Mouse (Mus musculus) spleen, adult 2 months (tissue): ENCODE results near the gene Ap2b1. TPM values are rescaled to one million over a fixed set of nuclear protein-coding genes. Genes with fewer than 3 reads are reported as not detected.

Experiments
- DNase-seq, 2 experiments: peaks; one replicate each; pipeline versions ENCODE4 v3.0.0 to v3.0.0-alpha.2; 2012 to 2021; ENCODE audit warnings: low spot score in 2 of 2, low read depth in 1 of 2
- H3K27ac ChIP-seq: fragments of 200-500 bp; 2 replicates; pipeline ENCODE4 v1.5.1; 2012; ENCODE audit warnings: low read length, inconsistent platforms; ENCODE audit not compliant: insufficient read depth
- H3K27me3 ChIP-seq: fragments of 200-500 bp; 2 replicates; pipeline ENCODE4 v1.6.1; 2012; ENCODE audit warnings: mild to moderate bottlenecking, moderate library complexity, low read length, inconsistent platforms; ENCODE audit not compliant: control insufficient read depth, insufficient read depth
- H3K36me3 ChIP-seq: fragments of 200-500 bp; 2 replicates; pipeline ENCODE4 v1.6.1; 2012; ENCODE audit warnings: mild to moderate bottlenecking, low read length, inconsistent platforms; ENCODE audit not compliant: control insufficient read depth, insufficient read depth
- H3K4me1 ChIP-seq: fragments of 200-500 bp; 2 replicates; pipeline ENCODE4 v1.6.1; 2011; ENCODE audit warnings: inconsistent platforms; ENCODE audit not compliant: control insufficient read depth, insufficient read depth, insufficient read length
- H3K4me3 ChIP-seq: fragments of 200-500 bp; 2 replicates; pipeline ENCODE4 v1.5.1; 2011; ENCODE audit warnings: mild to moderate bottlenecking, inconsistent platforms; ENCODE audit not compliant: insufficient read depth, insufficient read length; ENCODE audit errors: extremely low read depth
- CTCF ChIP-seq: fragments of 200-500 bp; IDR thresholded peaks from 2 replicates; pipeline ENCODE4 v1.5.1; 2011; ENCODE audit warnings: mild to moderate bottlenecking, inconsistent platforms; ENCODE audit not compliant: insufficient read depth, insufficient read length, insufficient replicate concordance; ENCODE audit errors: extremely low read depth
- POLR2A ChIP-seq: fragments of 200-500 bp; IDR thresholded peaks from 2 replicates; pipeline ENCODE4 v1.6.1; 2011; ENCODE audit warnings: low read depth, low read length, inconsistent platforms
- WGBS: fragments of 180-500 bp; shearing (Covaris S2); methylation state at CpG from one replicate; pipeline ENCODE4 v1.1.7; 2018; 5-methylcytosine and 5-hydroxymethylcytosine counted together
- polyA plus RNA-seq: library from polyadenylated mRNA; depleted of rRNA; stranded (reverse); fragments of >200 nt; gene quantifications from 2 replicates; pipeline ENCODE4 v1.2.3, GENCODE M21; 2012

Gene Ap2b1
- polyA plus RNA-seq, 1 experiment: 26.1 TPM

DNA sequence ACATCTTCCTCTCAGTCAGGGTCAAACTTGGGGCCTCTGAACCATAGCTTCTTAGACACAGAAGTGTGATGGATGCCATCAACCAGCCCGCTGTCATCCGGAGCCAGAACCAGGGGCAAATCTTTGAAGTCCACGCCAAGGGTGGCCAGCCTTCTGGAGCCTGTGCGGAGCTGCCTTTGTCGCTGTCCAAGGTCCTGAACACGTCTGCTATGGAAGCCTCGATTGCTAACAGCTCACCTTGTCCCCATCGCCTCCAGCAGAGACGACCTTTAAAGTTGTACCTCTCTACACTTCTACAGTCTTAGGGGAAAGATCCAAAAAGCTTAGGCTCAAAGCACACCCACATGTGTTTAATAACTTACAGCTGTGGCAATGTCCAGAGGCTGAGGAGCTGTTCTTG, 122.5 kb downstream of the Ap2b1 start:
- Histone ChIP-seq H3K27ac (no peak overlapping the region), H3K27me3 (peaks cover 2% of the 10 kb centered on the region), H3K4me3 (no peak overlapping the region), H3K36me3 (no peaks in the 10 kb centered on the region), H3K4me1 (peaks cover 2% of the 10 kb centered on the region; the same call in 1 of the 2 replicates)
- peak in 1 of 2 experiments; percentile 38 for DNase-seq
- WGBS: 4% methylated on average over 9 of the region's 9 CpGs
- no peak for TF ChIP-seq POLR2A
- TF ChIP-seq CTCF: no peak

DNA sequence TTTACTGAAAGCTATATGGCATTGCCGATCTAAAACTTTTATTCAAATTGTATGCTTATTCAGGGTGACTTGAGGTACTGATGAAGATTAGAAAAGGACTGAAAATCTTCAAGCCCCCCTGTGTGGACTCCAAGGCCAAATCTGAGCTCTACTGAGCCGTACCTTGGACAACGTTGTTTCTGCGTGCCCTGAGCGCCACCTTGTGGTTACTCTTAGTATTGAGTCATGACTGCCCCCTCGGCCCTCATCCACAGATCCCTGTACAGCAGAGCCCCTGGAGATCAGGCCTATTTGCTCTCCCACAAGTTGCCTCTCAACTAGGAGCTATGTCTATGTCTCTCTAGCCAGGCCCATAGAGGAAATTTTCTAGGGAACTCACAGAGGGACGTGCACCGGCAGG, 125.9 kb downstream of the Ap2b1 start:
- 14% methylated on average over 8 of the region's 8 CpGs for WGBS
- Histone ChIP-seq H3K36me3 (no peaks in the 10 kb centered on the region), H3K4me1 (peaks cover 3% of the 10 kb centered on the region; the same call in 1 of the 2 replicates), H3K4me3 (no peak overlapping the region), H3K27me3 (peaks cover 5% of the 10 kb centered on the region), H3K27ac (no peak overlapping the region)
- DNase-seq: peak; percentile 35 to 58
- no peak for TF ChIP-seq POLR2A
- TF ChIP-seq CTCF: peak; percentile 83; the same call in 1 of the 2 replicates

DNA sequence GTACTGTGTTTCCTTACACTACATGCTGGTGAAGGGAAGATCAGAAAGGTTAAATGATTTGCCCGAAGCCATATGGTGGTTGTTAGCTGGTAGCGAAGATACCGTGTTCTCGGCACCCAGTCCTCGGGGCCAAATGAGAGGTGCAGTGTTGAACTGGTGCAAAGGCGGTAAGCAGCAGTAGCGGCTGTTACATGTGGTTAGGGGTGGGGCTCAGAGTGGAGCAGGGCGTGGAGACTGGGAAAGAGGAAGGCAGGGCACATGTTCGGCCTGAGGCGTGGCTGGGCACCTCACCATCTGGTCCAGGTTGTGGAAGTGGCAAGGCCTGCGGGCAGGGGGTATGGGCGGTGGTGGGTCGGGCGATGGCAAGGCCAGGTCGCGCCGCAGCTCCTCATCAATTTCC, 128.1 kb downstream of the Ap2b1 start:
- WGBS: 3% methylated on average over 17 of the region's 17 CpGs
- Histone ChIP-seq H3K36me3 (no peaks in the 10 kb centered on the region), H3K27ac (no peak overlapping the region), H3K4me1 (peaks cover 3% of the 10 kb centered on the region; the same call in 1 of the 2 replicates), H3K4me3 (no peak overlapping the region), H3K27me3 (peaks cover 8% of the 10 kb centered on the region)
- DNase-seq: no peak
- TF ChIP-seq CTCF (no peak), POLR2A (no peak)

DNA sequence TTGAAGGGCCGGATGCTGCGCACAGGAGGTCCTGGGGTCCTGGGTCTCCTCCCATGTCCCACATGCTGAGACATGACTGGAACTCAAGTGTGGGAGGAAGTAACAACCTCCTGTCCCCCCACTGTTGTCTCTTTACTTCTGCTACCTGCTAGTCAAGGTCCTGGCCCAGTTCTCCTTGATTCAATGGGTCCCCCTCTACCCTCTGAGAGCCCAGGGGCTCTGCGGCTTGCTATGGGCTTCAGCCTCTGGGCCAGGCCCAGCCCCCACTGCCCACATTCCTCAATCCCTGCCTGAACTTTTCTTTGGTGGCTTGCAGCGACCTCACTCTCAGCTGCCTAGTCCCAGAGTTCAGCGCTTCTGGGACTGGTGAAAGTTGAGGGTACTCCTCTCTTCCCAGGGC, 130.5 kb downstream of the Ap2b1 start, which contains the start of gene Gas2l2:
TSS of gene Gas2l2 (minus strand) at position 101 of the 400 bp plus-strand sequence.
- 83% methylated on average over 5 of the region's 5 CpGs for WGBS
- Histone ChIP-seq H3K4me3 (no peak within 1 kb of the TSS), H3K36me3 (no peaks in the 10 kb centered on the region), H3K4me1 (peaks cover 3% of the 10 kb centered on the region; the same call in 1 of the 2 replicates), H3K27me3 (peaks cover 8% of the 10 kb centered on the region), H3K27ac (no peak within 1 kb of the TSS)
- DNase-seq: no peak
- no peak for TF ChIP-seq POLR2A
- no peak for TF ChIP-seq CTCF

DNA sequence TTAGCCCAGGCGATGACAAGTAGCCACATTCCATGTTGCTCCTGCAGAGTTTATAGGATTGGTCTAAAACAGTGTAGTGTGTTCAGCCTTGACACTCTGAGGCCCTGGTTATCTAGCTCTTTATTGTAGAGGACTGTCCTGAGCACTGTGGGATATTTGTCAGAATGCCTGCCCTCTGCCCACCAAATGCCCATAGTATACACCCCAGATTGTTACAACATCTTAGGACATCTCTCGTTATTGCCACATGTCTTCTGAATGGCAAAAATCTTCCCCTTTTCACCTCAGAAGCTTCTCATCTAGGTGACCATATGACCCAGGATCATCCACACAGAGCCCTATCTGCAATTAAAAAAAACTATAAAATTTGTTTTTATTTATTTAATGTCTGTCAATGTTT, 133.7 kb downstream of the Ap2b1 start:
- no peaks in the 10 kb centered on the region for H3K4me1 ChIP-seq
- no peak overlapping the region for H3K27ac ChIP-seq
- no peak overlapping the region for H3K4me3 ChIP-seq
- DNase-seq: no peak
- TF ChIP-seq CTCF: no peak
- no peak for TF ChIP-seq POLR2A
- H3K36me3 ChIP-seq: no peaks in the 10 kb centered on the region
- 85% methylated on average over 2 of the region's 2 CpGs for WGBS
- peaks cover 6% of the 10 kb centered on the region; the same call in 1 of the 2 replicates for H3K27me3 ChIP-seq

GRCm38 (mm10) chr11:83437377-83437776, 138.6 kb downstream of the Ap2b1 start, which contains the start of gene 1700020L24Rik:
Gene 1700020L24Rik (plus strand): TSS chr11:83437677.
- WGBS: 92% methylated on average over 1 of the region's 1 CpGs
- no peaks in the 10 kb centered on the region for H3K4me1 ChIP-seq
- no peak within 1 kb of the TSS for H3K27ac ChIP-seq
- DNase-seq: no peak
- H3K27me3 ChIP-seq: no peaks in the 10 kb centered on the region
- TF ChIP-seq CTCF: no peak
- no peak for TF ChIP-seq POLR2A
- no peak within 1 kb of the TSS for H3K4me3 ChIP-seq
- no peaks in the 10 kb centered on the region for H3K36me3 ChIP-seq

DNA sequence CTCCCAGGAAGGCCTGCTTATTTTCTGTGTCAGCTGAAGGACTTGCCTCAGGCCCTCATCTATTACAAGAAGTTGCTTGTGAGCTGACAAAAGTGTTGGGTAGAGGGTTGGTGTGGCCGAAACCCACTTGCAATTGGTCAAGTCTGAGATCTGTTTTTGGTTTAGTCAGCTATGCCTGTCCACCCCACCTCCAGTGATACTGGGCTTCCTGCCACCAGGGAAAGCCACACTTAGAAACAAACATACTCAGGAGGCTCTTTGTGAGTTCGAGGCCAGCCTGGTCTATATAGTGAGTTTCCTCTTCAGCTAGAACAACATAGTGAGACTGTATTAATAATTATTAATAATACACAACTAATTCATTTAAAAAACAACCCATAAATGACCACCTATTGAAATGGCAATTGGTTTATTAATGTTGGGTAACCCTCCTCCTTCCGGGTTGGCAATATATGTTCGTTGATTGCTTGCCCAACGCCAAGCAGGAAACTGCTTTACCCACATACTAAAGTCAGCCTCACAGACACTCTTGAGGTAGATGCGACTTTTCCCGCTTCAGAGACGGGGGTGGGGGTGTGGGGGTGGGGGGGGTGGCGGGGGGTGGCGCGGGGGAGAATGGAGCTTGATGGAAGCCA, 140.7 kb downstream of the Ap2b1 start:
- Histone ChIP-seq H3K36me3 (no peaks in the 10 kb centered on the region), H3K4me1 (0 out of 2 replicates have a peak, but pooled peaks cover under 1% of the 10 kb centered on the region), H3K4me3 (peak overlapping the region; percentile 68; the same call in 1 of the 2 replicates), H3K27me3 (no peaks in the 10 kb centered on the region; the same call in 1 of the 2 replicates), H3K27ac (no peak overlapping the region)
- no peak for DNase-seq
- WGBS: 18% methylated on average over 11 of the region's 11 CpGs
- TF ChIP-seq CTCF (no peak), POLR2A (no peak)
